Mouse (Mus musculus): ENCODE data around the gene Rnf115.

Gene Rnf115

GRCm38 (mm10) chr3:96777120-96777519 lies 49.7 kb downstream of the Rnf115 start:
- in situ Hi-C loops (cut with MboI, MseI), result loop anchor here (10.0 kb wide), 1 partner anchor 1368 kb away; no protein-coding TSS in a partner anchor

GRCm38 (mm10) chr3:96782236-96782635 lies 54.8 kb downstream of the Rnf115 start:
- in situ Hi-C loops (cut with MboI, MseI), result no loop called here

GRCm38 (mm10) chr3:96787784-96788183 lies 60.3 kb downstream of the Rnf115 start:
- in situ Hi-C loops (cut with MboI, MseI), result no loop called here

- in situ Hi-C loops (cut with MboI, MseI), result no loop called here
Measured at GRCm38 (mm10) chr3:96788506-96788905, 61.0 kb downstream of the Rnf115 start.

- in situ Hi-C loops (cut with MboI, MseI), result no loop called here
Measured at GRCm38 (mm10) chr3:96800254-96800653, 72.8 kb downstream of the Rnf115 start.

GRCm38 (mm10) chr3:96802214-96802613 lies 74.8 kb downstream of the Rnf115 start:
- in situ Hi-C loops (cut with MboI, MseI), result no loop called here

GRCm38 (mm10) chr3:96808136-96808535 lies 80.7 kb downstream of the Rnf115 start:
- in situ Hi-C loops (cut with MboI, MseI), result loop anchor here (5.0 kb wide), 1 partner anchor 94 kb away; the partner anchor contains the start of gene Gja5

- in situ Hi-C loops (cut with MboI, MseI), result loop anchor here (5.0 kb wide), 1 partner anchor 94 kb away; the partner anchor contains the start of gene Gja5
Measured at GRCm38 (mm10) chr3:96808651-96809050, 81.2 kb downstream of the Rnf115 start.

- in situ Hi-C loops (cut with MboI, MseI), result no loop called here
Measured at GRCm38 (mm10) chr3:96811232-96811631, 83.8 kb downstream of the Rnf115 start.

GRCm38 (mm10) chr3:96812395-96813091 lies 85.1 kb downstream of the Rnf115 start:
- in situ Hi-C loops (cut with MboI, MseI), result no loop called here

GRCm38 (mm10) chr3:96813106-96813505 lies 85.6 kb downstream of the Rnf115 start:
- in situ Hi-C loops (cut with MboI, MseI), result no loop called here

- in situ Hi-C loops (cut with MboI, MseI), result no loop called here
Measured at GRCm38 (mm10) chr3:96813591-96814244, 86.3 kb downstream of the Rnf115 start.

- in situ Hi-C loops (cut with MboI, MseI), result no loop called here
Measured at GRCm38 (mm10) chr3:96814342-96814741, 86.9 kb downstream of the Rnf115 start.

GRCm38 (mm10) chr3:96820116-96820915 lies 92.9 kb downstream of the Rnf115 start:
- in situ Hi-C loops (cut with MboI, MseI), result no loop called here

- in situ Hi-C loops (cut with MboI, MseI), result no loop called here
Measured at GRCm38 (mm10) chr3:96821581-96821980, 94.1 kb downstream of the Rnf115 start.

GRCm38 (mm10) chr3:96823701-96824100 lies 96.2 kb downstream of the Rnf115 start:
- in situ Hi-C loops (cut with MboI, MseI), result no loop called here

- in situ Hi-C loops (cut with MboI, MseI), result no loop called here
Measured at GRCm38 (mm10) chr3:96824614-96825013, 97.2 kb downstream of the Rnf115 start.

GRCm38 (mm10) chr3:96825261-96825660 lies 97.8 kb downstream of the Rnf115 start:
- in situ Hi-C loops (cut with MboI, MseI), result no loop called here

- in situ Hi-C loops (cut with MboI, MseI), result no loop called here
Measured at GRCm38 (mm10) chr3:96828308-96828864, 100.9 kb downstream of the Rnf115 start.

- in situ Hi-C loops (cut with MboI, MseI), result no loop called here
Measured at GRCm38 (mm10) chr3:96828984-96829383, 101.5 kb downstream of the Rnf115 start, which contains the start of the genes Pdzk1 and Cd160. Gene Pdzk1, plus strand, starts transcription at chr3:96829284. Gene Cd160, minus strand, starts transcription at chr3:96829351.

- in situ Hi-C loops (cut with MboI, MseI), result no loop called here
Measured at GRCm38 (mm10) chr3:96829856-96830255, 102.4 kb downstream of the Rnf115 start.

GRCm38 (mm10) chr3:96832930-96833329 lies 105.5 kb downstream of the Rnf115 start:
- in situ Hi-C loops (cut with MboI, MseI), result no loop called here

All from regulatory T cell (primary cell).